Mouse (Mus musculus): ENCODE measurements around the gene Def6. TPM values are rescaled to one million over a fixed set of nuclear protein-coding genes. Genes with fewer than 3 reads are reported as not detected.

Gene Def6
- polyA plus RNA-seq, 1 experiment from 2014 or later, result 5.8 TPM

GRCm38 (mm10) chr17:28258325-28258724 lies 50.7 kb downstream of the Def6 start:
- Histone ChIP-seq H3K36me3 (ENCODE audit: insufficient read depth, low read length) (no peaks in the 10 kb centered on the region), H3K9me3 (ENCODE audit: low read length) (no peaks in the 10 kb centered on the region), H3K27ac (ENCODE audit: low read length) (no peak overlapping the region), H3K9ac (replicated peaks; ENCODE audit: low read depth) (no peak overlapping the region), H3K4me2 (replicated peaks; ENCODE audit: low read depth, low read length) (no peak overlapping the region), H3K4me3 (ENCODE audit: low read depth, low read length) (no peak overlapping the region), H3K27me3 (replicated peaks; ENCODE audit: insufficient read depth, low read length) (no peaks in the 10 kb centered on the region), H3K4me1 (ENCODE audit: insufficient read depth, low read depth, low read length) (peaks cover 10% of the 10 kb centered on the region; the same call in 1 of the 2 replicates)
- WGBS, result 86% methylated on average over 9 of the region's 9 CpGs
- ATAC-seq (no peak), DNase-seq (ENCODE audit: low spot score) (no peak)
- TF ChIP-seq EP300 (IDR thresholded peaks at IDR 0.05) (no peak), CTCF (IDR thresholded peaks at IDR 0.05) (no peak)

GRCm38 (mm10) chr17:28259890-28260542 lies 52.4 kb downstream of the Def6 start:
- DNase-seq (ENCODE audit: low spot score), result peak; percentile 23
- TF ChIP-seq CTCF (IDR thresholded peaks at IDR 0.05) (peak; percentile 56), EP300 (IDR thresholded peaks at IDR 0.05) (no peak)
- H3K4me1 ChIP-seq (ENCODE audit: insufficient read depth, low read depth, low read length), result peaks cover 10% of the 10 kb centered on the region; the same call in 1 of the 2 replicates
- no peak overlapping the region for H3K9ac ChIP-seq (replicated peaks; ENCODE audit: low read depth)
- no peaks in the 10 kb centered on the region for H3K27me3 ChIP-seq (replicated peaks; ENCODE audit: insufficient read depth, low read length)
- no peaks in the 10 kb centered on the region for H3K36me3 ChIP-seq (ENCODE audit: insufficient read depth, low read length)
- no peak overlapping the region for H3K4me2 ChIP-seq (replicated peaks; ENCODE audit: low read depth, low read length)
- ATAC-seq, result no peak
- no peaks in the 10 kb centered on the region for H3K9me3 ChIP-seq (ENCODE audit: low read length)
- no peak overlapping the region for H3K27ac ChIP-seq (ENCODE audit: low read length)
- no peak overlapping the region for H3K4me3 ChIP-seq (ENCODE audit: low read depth, low read length)
- WGBS, result 82% methylated on average over 16 of the region's 16 CpGs

- no peak overlapping the region for H3K27ac ChIP-seq (ENCODE audit: low read length)
- no peak overlapping the region for H3K4me2 ChIP-seq (replicated peaks; ENCODE audit: low read depth, low read length)
- 90% methylated on average over 9 of the region's 9 CpGs for WGBS
- ATAC-seq (no peak), DNase-seq (ENCODE audit: low spot score) (no peak)
- no peaks in the 10 kb centered on the region for H3K36me3 ChIP-seq (ENCODE audit: insufficient read depth, low read length)
- no peak for TF ChIP-seq CTCF (IDR thresholded peaks at IDR 0.05)
- TF ChIP-seq EP300 (IDR thresholded peaks at IDR 0.05), result no peak
- H3K27me3 ChIP-seq (replicated peaks; ENCODE audit: insufficient read depth, low read length), result no peaks in the 10 kb centered on the region
- no peak overlapping the region for H3K4me3 ChIP-seq (ENCODE audit: low read depth, low read length)
- no peaks in the 10 kb centered on the region for H3K9me3 ChIP-seq (ENCODE audit: low read length)
- no peak overlapping the region for H3K9ac ChIP-seq (replicated peaks; ENCODE audit: low read depth)
- H3K4me1 ChIP-seq (ENCODE audit: insufficient read depth, low read depth, low read length), result peaks cover 10% of the 10 kb centered on the region; the same call in 1 of the 2 replicates
Measured at GRCm38 (mm10) chr17:28260543-28260909, 52.9 kb downstream of the Def6 start.

- ATAC-seq, result no peak
- TF ChIP-seq EP300 (IDR thresholded peaks at IDR 0.05) (no peak), CTCF (IDR thresholded peaks at IDR 0.05) (no peak)
- Histone ChIP-seq H3K4me2 (replicated peaks; ENCODE audit: low read depth, low read length) (no peak overlapping the region), H3K9me3 (ENCODE audit: low read length) (no peaks in the 10 kb centered on the region), H3K4me3 (ENCODE audit: low read depth, low read length) (no peak overlapping the region), H3K9ac (replicated peaks; ENCODE audit: low read depth) (no peak overlapping the region), H3K27me3 (replicated peaks; ENCODE audit: insufficient read depth, low read length) (no peaks in the 10 kb centered on the region), H3K27ac (ENCODE audit: low read length) (no peak overlapping the region), H3K36me3 (ENCODE audit: insufficient read depth, low read length) (no peaks in the 10 kb centered on the region), H3K4me1 (ENCODE audit: insufficient read depth, low read depth, low read length) (peaks cover 4% of the 10 kb centered on the region; the same call in 1 of the 2 replicates)
- DNase-seq (ENCODE audit: low spot score), result no peak
- WGBS, result 62% methylated on average over 10 of the region's 11 CpGs
Measured at GRCm38 (mm10) chr17:28261795-28262194, 54.2 kb downstream of the Def6 start.

- DNase-seq (ENCODE audit: low spot score) (no peak), ATAC-seq (no peak)
- Histone ChIP-seq H3K36me3 (ENCODE audit: insufficient read depth, low read length) (no peaks in the 10 kb centered on the region), H3K4me1 (ENCODE audit: insufficient read depth, low read depth, low read length) (no peaks in the 10 kb centered on the region), H3K9ac (replicated peaks; ENCODE audit: low read depth) (no peak overlapping the region), H3K9me3 (ENCODE audit: low read length) (no peaks in the 10 kb centered on the region), H3K27ac (ENCODE audit: low read length) (no peak overlapping the region), H3K4me3 (ENCODE audit: low read depth, low read length) (no peak overlapping the region), H3K27me3 (replicated peaks; ENCODE audit: insufficient read depth, low read length) (no peaks in the 10 kb centered on the region), H3K4me2 (replicated peaks; ENCODE audit: low read depth, low read length) (no peak overlapping the region)
- TF ChIP-seq EP300 (IDR thresholded peaks at IDR 0.05) (no peak), CTCF (IDR thresholded peaks at IDR 0.05) (no peak)
- WGBS, result 45% methylated on average over 13 of the region's 13 CpGs
Measured at GRCm38 (mm10) chr17:28263181-28263894, 55.8 kb downstream of the Def6 start.

- no peak overlapping the region for H3K9ac ChIP-seq (replicated peaks; ENCODE audit: low read depth)
- no peak overlapping the region for H3K4me2 ChIP-seq (replicated peaks; ENCODE audit: low read depth, low read length)
- WGBS, result 78% methylated on average over 5 of the region's 5 CpGs
- no peaks in the 10 kb centered on the region for H3K9me3 ChIP-seq (ENCODE audit: low read length)
- no peak for TF ChIP-seq CTCF (IDR thresholded peaks at IDR 0.05)
- TF ChIP-seq EP300 (IDR thresholded peaks at IDR 0.05), result no peak
- no peak overlapping the region for H3K27ac ChIP-seq (ENCODE audit: low read length)
- H3K36me3 ChIP-seq (ENCODE audit: insufficient read depth, low read length), result no peaks in the 10 kb centered on the region
- ATAC-seq, result no peak
- H3K27me3 ChIP-seq (replicated peaks; ENCODE audit: insufficient read depth, low read length), result no peaks in the 10 kb centered on the region
- no peak for DNase-seq (ENCODE audit: low spot score)
- H3K4me1 ChIP-seq (ENCODE audit: insufficient read depth, low read depth, low read length), result no peaks in the 10 kb centered on the region
- no peak overlapping the region for H3K4me3 ChIP-seq (ENCODE audit: low read depth, low read length)
Measured at GRCm38 (mm10) chr17:28267251-28267650, 59.7 kb downstream of the Def6 start.
